Mouse (Mus musculus) liver, embryonic 16.5 days (tissue): ENCODE data around the gene Xlr5c. TPM values are rescaled to one million over a fixed set of nuclear protein-coding genes. Genes with fewer than 3 reads are reported as not detected.
"Not testable (repeated sequence)": the region's sequence is repeated elsewhere in the genome, so short reads cannot be mapped to it uniquely, and the experiment has no call there.

Experiments used
- ATAC-seq: fragments of 200-750 bp; cut with Nextera tagmentation; 2 replicates; pipeline ENCODE4 v1.8.0; 2017; ENCODE audit warnings: low read depth, mild to moderate bottlenecking, moderate number of reproducible peaks, moderate library complexity
- H3K27ac ChIP-seq: fragments of 300-500 bp; sonication (generic); 2 replicates; pipeline ENCODE4 v1.5.1; 2014; ENCODE audit warnings: mild to moderate bottlenecking, low read length
- H3K27me3 ChIP-seq: fragments of 300-500 bp; sonication (generic); 2 replicates; pipeline ENCODE4 v1.6.1; 2014; ENCODE audit warnings: low read depth, low read length, mixed read lengths; ENCODE audit not compliant: control insufficient read depth, insufficient read depth
- H3K36me3 ChIP-seq: fragments of 300-500 bp; sonication (generic); 2 replicates; pipeline ENCODE4 v1.6.1; 2014; ENCODE audit warnings: mild to moderate bottlenecking; ENCODE audit not compliant: control insufficient read depth, insufficient read depth
- H3K4me1 ChIP-seq: fragments of 300-500 bp; sonication (generic); 2 replicates; pipeline ENCODE4 v1.6.1; 2014; ENCODE audit warnings: low read depth, low read length, mixed read lengths; ENCODE audit not compliant: control insufficient read depth
- H3K4me2 ChIP-seq: fragments of 300-500 bp; sonication (generic); 2 replicates; pipeline ENCODE4 v1.6.1; 2014; ENCODE audit warnings: low read depth, low read length, mixed read lengths
- H3K4me3 ChIP-seq: fragments of 300-500 bp; sonication (generic); 2 replicates; pipeline ENCODE4 v1.5.1; 2014; ENCODE audit warnings: low read depth, mild to moderate bottlenecking, low read length
- H3K9ac ChIP-seq: fragments of 300-500 bp; sonication (generic); 2 replicates; pipeline ENCODE4 v1.6.1; 2014; ENCODE audit warnings: low read depth, low read length
- H3K9me3 ChIP-seq: fragments of 300-500 bp; sonication (generic); replicated peaks from 2 replicates; pipeline ENCODE4 v1.6.1; 2016; ENCODE audit warnings: low read length; ENCODE audit not compliant: control insufficient read depth
- WGBS: fragments of 180-500 bp; shearing (Covaris S2); extraction: QIAGEN DNeasy Blood & Tissue Kit; methylation state at CpG from one replicate; pipeline ENCODE4 v1.1.7; 2014; ENCODE audit not compliant: insufficient replicate concordance; 5-methylcytosine and 5-hydroxymethylcytosine counted together
- polyA plus RNA-seq: library from polyadenylated mRNA; unstranded; fragments of >200 nt; fragmentation: Nextera tagmentation; extraction: Ambion mirVana; gene quantifications from 2 replicates; pipeline ENCODE4 v1.2.1, GENCODE M21; 2015

Xlr5c gene
- polyA plus RNA-seq, result not detected in 2 replicates

- WGBS, result 72% methylated on average over 14 of the region's 17 CpGs
- H3K27ac ChIP-seq, H3K4me3 ChIP-seq, H3K4me2 ChIP-seq, H3K9ac ChIP-seq, H3K4me1 ChIP-seq, H3K27me3 ChIP-seq, H3K36me3 ChIP-seq, ATAC-seq, H3K9me3 ChIP-seq: not testable (repeated sequence)
Measured at GRCm38 (mm10) chrX:73292876-73293275, at the start of gene Xlr5c, which contains the start of gene Xlr5a. Gene Xlr5c (minus strand): TSS chrX:73292976. Gene Xlr5a (minus strand): TSS chrX:73292976.

- WGBS, result 11% methylated on average over 37 of the region's 37 CpGs
- Histone ChIP-seq H3K27ac (no peak within 1 kb of the TSS; the same call in 1 of the 2 replicates), H3K36me3 (no peaks in the 10 kb centered on the region), H3K9ac (peak within 1 kb of the TSS; percentile 46), H3K4me3 (peak within 1 kb of the TSS; percentile 59), H3K4me2 (peak within 1 kb of the TSS; percentile 59), H3K9me3 (no peaks in the 10 kb centered on the region), H3K4me1 (peaks cover 2% of the 10 kb centered on the region; the same call in 1 of the 2 replicates), H3K27me3 (no peaks in the 10 kb centered on the region)
- ATAC-seq, result peak; percentile 91
Measured at GRCm38 (mm10) chrX:73342483-73342895, 49.7 kb upstream of the Xlr5c start, which contains the start of gene Zfp275. Gene Zfp275 (plus strand): TSS chrX:73342621.

DNA sequence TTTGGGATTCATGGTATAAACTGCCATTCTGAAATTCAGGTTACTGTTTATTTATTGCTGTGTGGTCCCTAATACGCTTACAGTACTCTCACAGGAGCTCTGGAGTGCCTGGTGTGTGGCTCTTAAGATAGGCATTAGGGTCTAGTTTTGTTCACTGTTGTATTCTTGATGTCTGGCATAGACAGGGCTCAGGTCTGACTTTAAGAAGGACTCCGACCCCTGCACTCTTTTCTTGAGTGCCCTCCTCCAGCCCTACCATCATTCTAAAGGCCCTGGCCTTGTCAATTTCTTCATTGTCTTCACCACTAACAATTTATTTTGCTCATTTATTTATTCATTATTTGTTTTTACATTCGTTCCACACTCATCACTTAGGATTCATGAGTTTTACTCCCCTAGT, 49.3 kb upstream of the Xlr5c start:
- peaks cover 2% of the 10 kb centered on the region; the same call in 1 of the 2 replicates for H3K4me1 ChIP-seq
- H3K27ac ChIP-seq, result no peak overlapping the region
- no peak overlapping the region for H3K9ac ChIP-seq
- H3K27me3 ChIP-seq, result no peaks in the 10 kb centered on the region; the same call in 1 of the 2 replicates
- no peak overlapping the region; the same call in 1 of the 2 replicates for H3K4me3 ChIP-seq
- H3K4me2 ChIP-seq, result peak overlapping the region; percentile 59
- WGBS, result 34% methylated on average over 3 of the region's 3 CpGs
- no peak for ATAC-seq
- no peaks in the 10 kb centered on the region for H3K9me3 ChIP-seq
- no peaks in the 10 kb centered on the region for H3K36me3 ChIP-seq

DNA sequence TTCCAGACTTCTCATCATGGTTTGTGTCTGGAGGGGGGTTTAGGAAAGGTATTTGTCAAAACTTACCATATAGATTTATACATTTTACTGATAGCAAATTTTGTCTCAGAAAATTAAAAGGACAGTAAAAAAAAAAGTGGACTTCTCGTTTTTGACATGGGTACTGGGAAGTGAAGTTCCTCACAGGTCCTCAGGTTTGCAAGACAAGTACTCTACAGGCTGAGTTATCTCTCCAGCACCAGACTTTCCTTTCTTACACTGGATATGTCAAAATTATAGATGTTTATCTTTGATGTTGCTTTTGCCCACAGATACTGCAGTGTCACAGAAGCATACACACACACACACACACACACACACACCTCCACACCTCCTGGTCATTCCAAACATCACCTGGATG, 48.7 kb upstream of the Xlr5c start:
- H3K36me3 ChIP-seq, result no peaks in the 10 kb centered on the region
- peaks cover 2% of the 10 kb centered on the region; the same call in 1 of the 2 replicates for H3K4me1 ChIP-seq
- no peak overlapping the region for H3K4me3 ChIP-seq
- no peak for ATAC-seq
- H3K4me2 ChIP-seq, result no peak overlapping the region
- H3K9ac ChIP-seq, result no peak overlapping the region
- peaks cover 2% of the 10 kb centered on the region; the same call in 1 of the 2 replicates for H3K27me3 ChIP-seq
- no peaks in the 10 kb centered on the region for H3K9me3 ChIP-seq
- no peak overlapping the region for H3K27ac ChIP-seq
- WGBS, result 31% methylated on average over 1 of the region's 1 CpGs

DNA sequence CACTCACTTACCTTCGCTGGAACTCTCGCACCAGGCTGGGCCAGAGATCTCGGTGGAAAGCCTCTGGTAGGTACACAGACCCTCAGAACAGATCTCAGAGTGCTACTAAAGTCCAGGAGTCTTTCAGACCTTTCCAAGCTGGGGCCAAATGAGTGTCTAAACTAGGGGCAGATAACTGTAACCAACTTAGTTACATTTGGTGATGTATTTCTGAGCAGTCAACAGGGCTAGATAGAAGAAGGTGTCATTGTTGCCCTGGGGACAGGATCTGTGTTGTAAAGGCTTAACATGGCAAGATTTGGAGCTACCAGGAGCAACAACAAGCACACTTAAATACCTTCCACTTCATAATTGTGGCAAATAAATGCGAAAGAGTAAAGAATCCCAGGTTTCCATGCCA, 44.0 kb upstream of the Xlr5c start, which contains the start of gene Gm45015:
Gm45015 (minus strand) TSS at position 101 of the 400 bp plus-strand sequence.
- no peak within 1 kb of the TSS for H3K27ac ChIP-seq
- WGBS, result 64% methylated on average over 4 of the region's 4 CpGs
- no peaks in the 10 kb centered on the region for H3K36me3 ChIP-seq
- no peak within 1 kb of the TSS for H3K4me2 ChIP-seq
- peaks cover 2% of the 10 kb centered on the region; the same call in 1 of the 2 replicates for H3K27me3 ChIP-seq
- no peak within 1 kb of the TSS for H3K4me3 ChIP-seq
- no peaks in the 10 kb centered on the region for H3K4me1 ChIP-seq
- H3K9ac ChIP-seq, result no peak within 1 kb of the TSS
- no peaks in the 10 kb centered on the region for H3K9me3 ChIP-seq
- ATAC-seq, result no peak

DNA sequence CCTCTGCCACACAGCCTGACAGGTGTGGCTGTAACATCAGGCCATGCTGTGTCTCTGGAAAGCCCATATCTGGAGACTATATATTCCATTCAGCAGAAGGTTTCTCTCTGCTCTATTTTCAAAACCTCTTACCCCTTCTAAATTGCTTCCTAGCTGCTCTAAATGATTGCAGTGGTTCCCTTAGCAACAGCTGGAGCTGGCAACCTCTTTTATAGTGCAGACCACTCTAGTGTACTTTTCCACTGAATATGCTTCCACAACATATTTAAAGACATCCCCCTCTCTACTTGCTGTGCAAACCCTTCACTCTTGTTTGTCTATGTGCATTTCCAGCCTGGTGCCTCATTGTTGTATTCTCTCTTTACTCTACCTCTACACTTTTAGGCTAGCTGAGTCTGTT, 40.8 kb upstream of the Xlr5c start:
- Histone ChIP-seq H3K9ac (no peak overlapping the region), H3K4me1 (no peaks in the 10 kb centered on the region), H3K36me3 (no peaks in the 10 kb centered on the region), H3K9me3 (no peaks in the 10 kb centered on the region), H3K4me3 (no peak overlapping the region), H3K27ac (no peak overlapping the region), H3K27me3 (peaks cover 2% of the 10 kb centered on the region; the same call in 1 of the 2 replicates), H3K4me2 (no peak overlapping the region)
- ATAC-seq, result no peak

- no peak for ATAC-seq
- H3K9ac ChIP-seq, result no peak overlapping the region
- H3K36me3 ChIP-seq, result no peaks in the 10 kb centered on the region
- no peaks in the 10 kb centered on the region; the same call in 1 of the 2 replicates for H3K27me3 ChIP-seq
- 58% methylated on average over 2 of the region's 2 CpGs for WGBS
- no peaks in the 10 kb centered on the region for H3K9me3 ChIP-seq
- no peak overlapping the region for H3K27ac ChIP-seq
- no peaks in the 10 kb centered on the region for H3K4me1 ChIP-seq
- no peak overlapping the region for H3K4me2 ChIP-seq
- H3K4me3 ChIP-seq, result no peak overlapping the region
Measured at GRCm38 (mm10) chrX:73327215-73327614, 34.4 kb upstream of the Xlr5c start.

DNA sequence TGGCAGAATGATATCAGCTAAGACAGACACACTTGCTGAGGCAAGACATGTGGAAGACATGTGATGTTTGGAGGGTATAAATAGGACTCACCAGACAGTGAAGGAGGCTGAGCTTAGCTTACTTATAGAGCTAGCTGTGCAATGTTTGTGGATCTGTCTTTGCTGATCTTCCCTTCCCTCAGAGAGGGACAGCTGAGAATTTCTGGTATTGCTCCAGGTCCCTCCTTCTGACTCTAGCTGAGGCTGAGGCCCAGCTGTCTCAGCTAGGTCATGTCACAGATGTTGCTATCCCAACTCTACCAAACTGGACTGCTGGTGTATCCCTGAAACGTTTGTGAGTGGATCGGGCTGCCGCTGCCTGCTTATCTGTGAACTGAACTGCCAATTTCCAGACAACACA, 28.3 kb upstream of the Xlr5c start:
- no peak for ATAC-seq
- 51% methylated on average over 3 of the region's 3 CpGs for WGBS
- Histone ChIP-seq H3K4me2 (no peak overlapping the region), H3K9me3 (no peaks in the 10 kb centered on the region), H3K27me3 (no peaks in the 10 kb centered on the region), H3K27ac (no peak overlapping the region), H3K36me3 (no peaks in the 10 kb centered on the region), H3K9ac (no peak overlapping the region), H3K4me1 (no peaks in the 10 kb centered on the region), H3K4me3 (no peak overlapping the region)

GRCm38 (mm10) chrX:73312522-73312921, 19.7 kb upstream of the Xlr5c start:
- no peak overlapping the region for H3K9ac ChIP-seq
- H3K27me3 ChIP-seq, result no peaks in the 10 kb centered on the region
- H3K4me1 ChIP-seq, result no peaks in the 10 kb centered on the region
- ATAC-seq, result no peak
- no peaks in the 10 kb centered on the region for H3K36me3 ChIP-seq
- no peak overlapping the region for H3K27ac ChIP-seq
- H3K4me3 ChIP-seq, result no peak overlapping the region
- WGBS, result 18% methylated on average over 3 of the region's 3 CpGs
- H3K9me3 ChIP-seq, result no peaks in the 10 kb centered on the region
- H3K4me2 ChIP-seq, result no peak overlapping the region
